Mouse (Mus musculus): ENCODE data around the gene Wdr72. TPM values are rescaled to one million over a fixed set of nuclear protein-coding genes. Genes with fewer than 3 reads are reported as not detected.

The Wdr72 gene
- 0.18 and 0.24 TPM in 2 replicates for polyA plus RNA-seq (2012; rRNA removed)

GRCm38 (mm10) chr9:74109761-74110460, at the start of gene Wdr72:
Gene Wdr72, plus strand, starts transcription at chr9:74110356.
- 7% methylated on average over 16 of the region's 17 CpGs for WGBS

GRCm38 (mm10) chr9:74066278-74066677, 43.9 kb upstream of the Wdr72 start:
- Histone ChIP-seq H3K27ac (ENCODE audit: insufficient read depth, low read length) (no peak overlapping the region), H3K4me3 (replicated peaks; ENCODE audit: insufficient read depth, low read depth, low read length) (no peak overlapping the region), H3K27me3 (ENCODE audit: control insufficient read depth, insufficient read depth, low read length) (no peaks in the 10 kb centered on the region), H3K4me1 (ENCODE audit: control insufficient read depth, insufficient read depth, low read length) (peaks cover 5% of the 10 kb centered on the region; the same call in 1 of the 2 replicates)
- 84% methylated on average over 3 of the region's 3 CpGs for WGBS
- TF ChIP-seq POLR2A (IDR thresholded peaks at IDR 0.05; ENCODE audit: borderline replicate concordance, insufficient read depth, low read length) (no peak), CTCF (IDR thresholded peaks at IDR 0.05; ENCODE audit: borderline replicate concordance, insufficient read depth, low read depth, low read length) (0 out of 2 replicates have a peak, but pooled peaks have one; percentile 23)
- DNase-seq = no peak

More at GRCm38 (mm10) chr9:74109761-74110460, at the start of gene Wdr72:
- H3K27ac ChIP-seq (ENCODE audit: insufficient read depth, low read length) = no peak within 1 kb of the TSS
- TF ChIP-seq POLR2A (IDR thresholded peaks at IDR 0.05; ENCODE audit: borderline replicate concordance, insufficient read depth, low read length) (no peak), CTCF (IDR thresholded peaks at IDR 0.05; ENCODE audit: borderline replicate concordance, insufficient read depth, low read depth, low read length) (no peak)
- H3K4me1 ChIP-seq (ENCODE audit: control insufficient read depth, insufficient read depth, low read length) = no peaks in the 10 kb centered on the region
- no peaks in the 10 kb centered on the region for H3K27me3 ChIP-seq (ENCODE audit: control insufficient read depth, insufficient read depth, low read length)
- no peak for DNase-seq
- no peak within 1 kb of the TSS for H3K4me3 ChIP-seq (replicated peaks; ENCODE audit: insufficient read depth, low read depth, low read length)

GRCm38 (mm10) chr9:74066766-74067165, 43.4 kb upstream of the Wdr72 start:
- H3K27ac ChIP-seq (ENCODE audit: insufficient read depth, low read length) = no peak overlapping the region
- H3K27me3 ChIP-seq (ENCODE audit: control insufficient read depth, insufficient read depth, low read length) = no peaks in the 10 kb centered on the region
- TF ChIP-seq POLR2A (IDR thresholded peaks at IDR 0.05; ENCODE audit: borderline replicate concordance, insufficient read depth, low read length) (no peak), CTCF (IDR thresholded peaks at IDR 0.05; ENCODE audit: borderline replicate concordance, insufficient read depth, low read depth, low read length) (no peak)
- H3K4me1 ChIP-seq (ENCODE audit: control insufficient read depth, insufficient read depth, low read length) = peaks cover 5% of the 10 kb centered on the region; the same call in 1 of the 2 replicates
- 7% methylated on average over 10 of the region's 10 CpGs for WGBS
- DNase-seq = peak in 1 of 2 experiments; percentile 20
- no peak overlapping the region for H3K4me3 ChIP-seq (replicated peaks; ENCODE audit: insufficient read depth, low read depth, low read length)

- WGBS = 61% methylated on average over 2 of the region's 2 CpGs
Observed at GRCm38 (mm10) chr9:74075958-74076357, 34.2 kb upstream of the Wdr72 start.

GRCm38 (mm10) chr9:74078458-74078857, 31.7 kb upstream of the Wdr72 start:
- Histone ChIP-seq H3K27ac (ENCODE audit: insufficient read depth, low read length) (no peak overlapping the region), H3K4me3 (replicated peaks; ENCODE audit: insufficient read depth, low read depth, low read length) (no peak overlapping the region), H3K4me1 (ENCODE audit: control insufficient read depth, insufficient read depth, low read length) (no peaks in the 10 kb centered on the region), H3K27me3 (ENCODE audit: control insufficient read depth, insufficient read depth, low read length) (no peaks in the 10 kb centered on the region)
- no peak for TF ChIP-seq POLR2A (IDR thresholded peaks at IDR 0.05; ENCODE audit: borderline replicate concordance, insufficient read depth, low read length)
- TF ChIP-seq CTCF (IDR thresholded peaks at IDR 0.05; ENCODE audit: borderline replicate concordance, insufficient read depth, low read depth, low read length) = no peak
- DNase-seq = no peak

More at GRCm38 (mm10) chr9:74075958-74076357, 34.2 kb upstream of the Wdr72 start:
- DNase-seq = no peak
- no peak for TF ChIP-seq CTCF (IDR thresholded peaks at IDR 0.05; ENCODE audit: borderline replicate concordance, insufficient read depth, low read depth, low read length)
- no peak for TF ChIP-seq POLR2A (IDR thresholded peaks at IDR 0.05; ENCODE audit: borderline replicate concordance, insufficient read depth, low read length)
- no peaks in the 10 kb centered on the region for H3K27me3 ChIP-seq (ENCODE audit: control insufficient read depth, insufficient read depth, low read length)
- H3K4me3 ChIP-seq (replicated peaks; ENCODE audit: insufficient read depth, low read depth, low read length) = no peak overlapping the region
- no peaks in the 10 kb centered on the region for H3K4me1 ChIP-seq (ENCODE audit: control insufficient read depth, insufficient read depth, low read length)
- no peak overlapping the region for H3K27ac ChIP-seq (ENCODE audit: insufficient read depth, low read length)

GRCm38 (mm10) chr9:74080241-74080640, 29.9 kb upstream of the Wdr72 start:
- no peak for TF ChIP-seq POLR2A (IDR thresholded peaks at IDR 0.05; ENCODE audit: borderline replicate concordance, insufficient read depth, low read length)
- no peak for TF ChIP-seq CTCF (IDR thresholded peaks at IDR 0.05; ENCODE audit: borderline replicate concordance, insufficient read depth, low read depth, low read length)
- no peaks in the 10 kb centered on the region for H3K27me3 ChIP-seq (ENCODE audit: control insufficient read depth, insufficient read depth, low read length)
- WGBS = 30% methylated on average over 5 of the region's 5 CpGs
- no peak for DNase-seq
- H3K27ac ChIP-seq (ENCODE audit: insufficient read depth, low read length) = no peak overlapping the region
- no peaks in the 10 kb centered on the region for H3K4me1 ChIP-seq (ENCODE audit: control insufficient read depth, insufficient read depth, low read length)
- H3K4me3 ChIP-seq (replicated peaks; ENCODE audit: insufficient read depth, low read depth, low read length) = no peak overlapping the region

- Histone ChIP-seq H3K4me1 (ENCODE audit: control insufficient read depth, insufficient read depth, low read length) (no peaks in the 10 kb centered on the region), H3K27ac (ENCODE audit: insufficient read depth, low read length) (no peak overlapping the region), H3K4me3 (replicated peaks; ENCODE audit: insufficient read depth, low read depth, low read length) (no peak overlapping the region), H3K27me3 (ENCODE audit: control insufficient read depth, insufficient read depth, low read length) (no peaks in the 10 kb centered on the region)
- TF ChIP-seq POLR2A (IDR thresholded peaks at IDR 0.05; ENCODE audit: borderline replicate concordance, insufficient read depth, low read length) (no peak), CTCF (IDR thresholded peaks at IDR 0.05; ENCODE audit: borderline replicate concordance, insufficient read depth, low read depth, low read length) (no peak)
- DNase-seq = no peak
Observed at GRCm38 (mm10) chr9:74101591-74101990, 8.6 kb upstream of the Wdr72 start.

- Histone ChIP-seq H3K4me3 (replicated peaks; ENCODE audit: insufficient read depth, low read depth, low read length) (no peak overlapping the region), H3K4me1 (ENCODE audit: control insufficient read depth, insufficient read depth, low read length) (no peaks in the 10 kb centered on the region), H3K27me3 (ENCODE audit: control insufficient read depth, insufficient read depth, low read length) (no peaks in the 10 kb centered on the region), H3K27ac (ENCODE audit: insufficient read depth, low read length) (no peak overlapping the region)
- 97% methylated on average over 1 of the region's 1 CpGs for whole genome bisulfite sequencing
- no peak for DNase-seq
- TF ChIP-seq POLR2A (IDR thresholded peaks at IDR 0.05; ENCODE audit: borderline replicate concordance, insufficient read depth, low read length) = no peak
- no peak for TF ChIP-seq CTCF (IDR thresholded peaks at IDR 0.05; ENCODE audit: borderline replicate concordance, insufficient read depth, low read depth, low read length)
Observed at GRCm38 (mm10) chr9:74102615-74103014, 7.5 kb upstream of the Wdr72 start.
